8 mouse cellular contexts compared by ENCODE assay signal in genomic region chr17:56007444-56008355, GRCm38 (mm10). TPM values are rescaled to one million over a fixed set of nuclear protein-coding genes. Genes with fewer than 3 reads are reported as not detected.
DNase-seq lines count a peak whose midpoint lies in the region; ATAC-seq and TF ChIP-seq lines count a peak whose summit lies in the region.

No protein-coding gene starts in this region.

- peaks cover 15% of the 10 kb centered on the region for H3K4me1 ChIP-seq in kidney, postnatal 0 days (replicated peaks; ENCODE audit: insufficient read depth, low read length)
- peaks cover 6% of the 10 kb centered on the region; the same call in 1 of the 2 replicates for H3K4me1 ChIP-seq in cortical plate, adult 2 months (ENCODE audit: control insufficient read depth, insufficient read depth, low read length)
- H3K4me1 ChIP-seq in neural tube, embryonic 11.5 days (ENCODE audit: control insufficient read depth, insufficient read depth, low read length) = peaks cover 10% of the 10 kb centered on the region

- peak overlapping the region; percentile 99 for H3K4me2 ChIP-seq in kidney, postnatal 0 days (ENCODE audit: low read length)
- H3K4me2 ChIP-seq in neural tube, embryonic 11.5 days (ENCODE audit: low read depth) = peak overlapping the region; percentile 39

- H3K9ac ChIP-seq in kidney, postnatal 0 days (ENCODE audit: low read depth, low read length) = peak overlapping the region; percentile 28; the same call in 1 of the 2 replicates
- peak overlapping the region; percentile 32; the same call in 1 of the 2 replicates for H3K9ac ChIP-seq in neural tube, embryonic 11.5 days (ENCODE audit: low read length)

- TF ChIP-seq POLR2A in cortical plate, adult 2 months (IDR thresholded peaks at IDR 0.05; ENCODE audit: extremely low read depth, insufficient read depth, low read length) = no peak

- peak overlapping the region; percentile 72 for H3K4me3 ChIP-seq in kidney, postnatal 0 days (replicated peaks; ENCODE audit: low read depth, low read length)
- peak overlapping the region; percentile 68; the same call in 1 of the 2 replicates for H3K4me3 ChIP-seq in cortical plate, adult 2 months (ENCODE audit: insufficient read depth, low read length)
- no peak overlapping the region for H3K4me3 ChIP-seq in neural tube, embryonic 11.5 days (ENCODE audit: low read depth, low read length)

- WGBS in kidney, postnatal 0 days = 26% methylated on average over 13 of the region's 14 CpGs
- WGBS in neural tube, embryonic 11.5 days = 36% methylated on average over 13 of the region's 14 CpGs

- DNase-seq in kidney, postnatal 0 days (ENCODE audit: low spot score) = peak; percentile 24
- no peak for DNase-seq in kidney, postnatal 10 days
- DNase-seq in induced T-regulatory cell, adult 2 months (ENCODE audit: low read depth) = peak; percentile 42
- DNase-seq in neural tube, embryonic 11.5 days (ENCODE audit: low spot score) = no peak
- DNase-seq in layer of hippocampus, postnatal 25 days (ENCODE audit: extremely low spot score in 1 of 2, low spot score in 1 of 2) = no peak
- no peak for DNase-seq in layer of hippocampus, adult 11-12 months (ENCODE audit: low spot score)
- DNase-seq in MN1 (ENCODE audit: low spot score) = no peak

- peak; percentile 30 for ATAC-seq in kidney, postnatal 0 days (replicated peaks; ENCODE audit: low FRiP score, low read depth)
- ATAC-seq in neural tube, embryonic 11.5 days (ENCODE audit: insufficient read depth, low FRiP score, low TSS enrichment) = peak; percentile 26; the same call in 1 of the 2 replicates

- peak; percentile 26; the same call in 1 of the 2 replicates for TF ChIP-seq CTCF in kidney, postnatal 0 days (IDR thresholded peaks at IDR 0.05; ENCODE audit: low read depth)
- no peak for TF ChIP-seq CTCF in cortical plate, adult 2 months (IDR thresholded peaks at IDR 0.05; ENCODE audit: extremely low read depth, insufficient read depth, low read length)

- H3K27me3 ChIP-seq in kidney, postnatal 0 days (ENCODE audit: insufficient read depth, low read length) = no peaks in the 10 kb centered on the region
- 0 out of 2 replicates have a peak, but pooled peaks cover 2% of the 10 kb centered on the region for H3K27me3 ChIP-seq in neural tube, embryonic 11.5 days (ENCODE audit: control insufficient read depth, insufficient read depth, low read length)

- no peaks in the 10 kb centered on the region for H3K9me3 ChIP-seq in kidney, postnatal 0 days (replicated peaks; ENCODE audit: low read length)
- H3K9me3 ChIP-seq in neural tube, embryonic 11.5 days (ENCODE audit: control insufficient read depth, low read length) = no peaks in the 10 kb centered on the region

- H3K27ac ChIP-seq in kidney, postnatal 0 days = peak overlapping the region; percentile 88
- H3K27ac ChIP-seq in cortical plate, adult 2 months (ENCODE audit: insufficient read depth, low read length) = no peak overlapping the region
- H3K27ac ChIP-seq in neural tube, embryonic 11.5 days (ENCODE audit: low read depth, low read length) = peak overlapping the region; percentile 95

- H3K36me3 ChIP-seq in kidney, postnatal 0 days (ENCODE audit: insufficient read depth, low read length) = no peaks in the 10 kb centered on the region
- peaks cover 7% of the 10 kb centered on the region; the same call in 1 of the 2 replicates for H3K36me3 ChIP-seq in neural tube, embryonic 11.5 days (ENCODE audit: control insufficient read depth, insufficient read depth, low read length)

RNA-seq across cellular contexts. Expression of gene Mpnd, which starts 2.2 kb away (rescaled TPM):
- 75.6 and 83.9 TPM in 2 replicates for polyA plus RNA-seq in kidney, postnatal 0 days (2015; fragmentation: Nextera tagmentation; extraction: Ambion mirVana)
- polyA plus RNA-seq in cortical plate, adult 2 months (2012; rRNA removed) = 142 and 154 TPM in 2 replicates
- 157 and 176 TPM in 2 replicates for polyA plus RNA-seq in neural tube, embryonic 11.5 days (2014; fragmentation: Nextera tagmentation; extraction: Ambion mirVana)
- 100 to 1,000 TPM; 110 to 116 TPM for total RNA-seq in layer of hippocampus, postnatal 25 days (2021)

RNA-seq across cellular contexts. Expression of gene Stap2, which starts 2.3 kb away (rescaled TPM):
- 21.8 and 22.0 TPM in 2 replicates for polyA plus RNA-seq in kidney, postnatal 0 days (2015; fragmentation: Nextera tagmentation; extraction: Ambion mirVana)
- 6.0 TPM in 2 replicates for polyA plus RNA-seq in cortical plate, adult 2 months (2012; rRNA removed)
- 5.4 and 6.3 TPM in 2 replicates for polyA plus RNA-seq in neural tube, embryonic 11.5 days (2014; fragmentation: Nextera tagmentation; extraction: Ambion mirVana)
- total RNA-seq in layer of hippocampus, postnatal 25 days (2021) = 1 to 10 TPM; 2.7 to 3.2 TPM

RNA-seq across cellular contexts. Expression of gene Fsd1, which starts 21.4 kb away (rescaled TPM):
- polyA plus RNA-seq in kidney, postnatal 0 days (2015; fragmentation: Nextera tagmentation; extraction: Ambion mirVana) = 6.7 and 7.2 TPM in 2 replicates
- 76.7 and 91.0 TPM in 2 replicates for polyA plus RNA-seq in cortical plate, adult 2 months (2012; rRNA removed)
- 68.3 and 86.8 TPM in 2 replicates for polyA plus RNA-seq in neural tube, embryonic 11.5 days (2014; fragmentation: Nextera tagmentation; extraction: Ambion mirVana)
- total RNA-seq in layer of hippocampus, postnatal 25 days (2021) = 10 to 100 TPM; 72.4 to 82.6 TPM

RNA-seq across cellular contexts. Expression of gene Sh3gl1, which starts 28.7 kb away (rescaled TPM):
- 115 and 129 TPM in 2 replicates for polyA plus RNA-seq in kidney, postnatal 0 days (2015; fragmentation: Nextera tagmentation; extraction: Ambion mirVana)
- polyA plus RNA-seq in cortical plate, adult 2 months (2012; rRNA removed) = 56.5 and 59.4 TPM in 2 replicates
- 122 and 125 TPM in 2 replicates for polyA plus RNA-seq in neural tube, embryonic 11.5 days (2014; fragmentation: Nextera tagmentation; extraction: Ambion mirVana)
- 10 to 100 TPM; 63.1 to 64.0 TPM for total RNA-seq in layer of hippocampus, postnatal 25 days (2021)

RNA-seq across cellular contexts. Expression of gene Chaf1a, which starts 32.5 kb away (rescaled TPM):
- 11.1 and 11.2 TPM in 2 replicates for polyA plus RNA-seq in kidney, postnatal 0 days (2015; fragmentation: Nextera tagmentation; extraction: Ambion mirVana)
- 2.6 and 2.8 TPM in 2 replicates for polyA plus RNA-seq in cortical plate, adult 2 months (2012; rRNA removed)
- 23.5 and 25.0 TPM in 2 replicates for polyA plus RNA-seq in neural tube, embryonic 11.5 days (2014; fragmentation: Nextera tagmentation; extraction: Ambion mirVana)
- total RNA-seq in layer of hippocampus, postnatal 25 days (2021) = 1 to 10 TPM; 3.9 to 4.9 TPM

Comparison
In these comparisons a context has a peak if more than half of its experiments do, and no peak if none do; other contexts are left out.
1. DNase-seq: peak in kidney, postnatal 0 days (single experiment) and induced T-regulatory cell, adult 2 months (single experiment); none in kidney, postnatal 10 days (single experiment), neural tube, embryonic 11.5 days (single experiment), layer of hippocampus, postnatal 25 days (0 of 2), layer of hippocampus, adult 11-12 months (single experiment) and MN1 (single experiment).